Mouse (Mus musculus): ENCODE measurements around the gene Rgs10. TPM values are rescaled to one million over a fixed set of nuclear protein-coding genes. Genes with fewer than 3 reads are reported as not detected.

Rgs10 gene
- polyA plus RNA-seq, 1 experiment from 2014 or later, result 32.3 TPM

DNA sequence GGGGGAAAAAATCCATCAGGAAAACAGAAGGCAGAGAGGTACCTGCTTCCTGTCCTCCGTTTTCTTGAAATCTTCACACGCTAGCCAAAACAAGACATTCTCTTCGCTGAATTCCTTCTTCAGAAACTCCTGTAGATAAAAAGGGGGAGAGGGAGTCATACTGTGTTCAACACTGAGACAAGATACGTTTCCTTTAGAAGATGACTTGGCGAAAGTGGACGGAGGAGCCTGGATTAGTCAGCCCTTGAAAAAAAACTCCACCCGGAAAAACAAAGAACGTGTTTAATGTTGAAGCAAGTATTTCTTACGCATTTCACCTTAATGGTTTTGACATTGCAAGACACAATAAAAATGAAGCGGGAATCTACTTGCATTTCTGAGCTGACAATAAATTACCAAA lies 15.4 kb downstream of the Rgs10 start:
- WGBS (ENCODE audit: insufficient replicate concordance), result 59% methylated on average over 10 of the region's 10 CpGs
- Histone ChIP-seq H3K27ac (ENCODE audit: low read depth) (no peak overlapping the region), H3K36me3 (replicated peaks; ENCODE audit: insufficient read depth, low read length) (peaks cover 5% of the 10 kb centered on the region; the same call in 1 of the 2 replicates), H3K9me3 (ENCODE audit: low read length) (0 out of 2 replicates have a peak, but pooled peaks cover 2% of the 10 kb centered on the region), H3K4me1 (ENCODE audit: insufficient read depth) (peaks cover 16% of the 10 kb centered on the region), H3K4me2 (ENCODE audit: low read depth, low read length) (no peak overlapping the region), H3K4me3 (ENCODE audit: low read depth, low read length) (no peak overlapping the region), H3K9ac (replicated peaks) (no peak overlapping the region), H3K27me3 (ENCODE audit: insufficient read depth, low read length) (no peaks in the 10 kb centered on the region)
- TF ChIP-seq EP300 (IDR thresholded peaks at IDR 0.05; ENCODE audit: low read depth), result no peak
- TF ChIP-seq CTCF (IDR thresholded peaks at IDR 0.05; ENCODE audit: low read depth), result no peak
- ATAC-seq (no peak), DNase-seq (no peak)

DNA sequence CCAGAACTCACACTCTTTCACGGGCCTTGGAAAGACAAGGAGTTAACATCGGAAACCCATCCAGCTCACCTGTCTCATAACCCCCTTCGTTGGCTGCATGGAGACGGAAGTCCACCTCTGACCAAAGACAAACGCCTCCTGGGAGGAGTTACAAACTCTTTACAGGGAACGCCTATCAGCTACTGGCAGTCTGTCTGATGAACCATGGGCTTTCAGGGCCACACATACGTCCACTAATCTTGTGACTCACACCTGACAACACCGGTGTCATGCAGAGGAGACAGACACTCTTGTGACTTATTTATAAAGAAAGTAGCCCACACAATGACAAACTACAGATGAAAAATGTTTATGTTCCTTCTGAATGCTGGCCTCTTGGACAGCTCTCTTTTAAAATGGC lies 16.0 kb downstream of the Rgs10 start:
- no peak for TF ChIP-seq EP300 (IDR thresholded peaks at IDR 0.05; ENCODE audit: low read depth)
- no peak for TF ChIP-seq CTCF (IDR thresholded peaks at IDR 0.05; ENCODE audit: low read depth)

GRCm38 (mm10) chr7:128398664-128399063 lies 19.9 kb downstream of the Rgs10 start:
- Histone ChIP-seq H3K4me1 (ENCODE audit: insufficient read depth) (peaks cover 18% of the 10 kb centered on the region), H3K4me3 (ENCODE audit: low read depth, low read length) (no peak overlapping the region), H3K9me3 (ENCODE audit: low read length) (0 out of 2 replicates have a peak, but pooled peaks cover 2% of the 10 kb centered on the region), H3K27me3 (ENCODE audit: insufficient read depth, low read length) (no peaks in the 10 kb centered on the region), H3K4me2 (ENCODE audit: low read depth, low read length) (no peak overlapping the region), H3K9ac (replicated peaks) (no peak overlapping the region), H3K36me3 (replicated peaks; ENCODE audit: insufficient read depth, low read length) (peaks cover 5% of the 10 kb centered on the region; the same call in 1 of the 2 replicates), H3K27ac (ENCODE audit: low read depth) (0 out of 2 replicates have a peak overlapping the region, but pooled peaks have one; percentile 12)
- ATAC-seq (peak; percentile 92), DNase-seq (peak; percentile 58)
- 16% methylated on average over 4 of the region's 4 CpGs for WGBS (ENCODE audit: insufficient replicate concordance)
- TF ChIP-seq EP300 (IDR thresholded peaks at IDR 0.05; ENCODE audit: low read depth) (peak; percentile 95), CTCF (IDR thresholded peaks at IDR 0.05; ENCODE audit: low read depth) (no peak)

More for the DNA sequence above, 16.0 kb downstream of the Rgs10 start:
- H3K27ac ChIP-seq (ENCODE audit: low read depth), result no peak overlapping the region
- DNase-seq, result no peak
- no peak overlapping the region for H3K4me3 ChIP-seq (ENCODE audit: low read depth, low read length)
- peaks cover 5% of the 10 kb centered on the region; the same call in 1 of the 2 replicates for H3K36me3 ChIP-seq (replicated peaks; ENCODE audit: insufficient read depth, low read length)
- H3K4me2 ChIP-seq (ENCODE audit: low read depth, low read length), result no peak overlapping the region
- ATAC-seq, result no peak
- H3K27me3 ChIP-seq (ENCODE audit: insufficient read depth, low read length), result no peaks in the 10 kb centered on the region
- H3K9ac ChIP-seq (replicated peaks), result no peak overlapping the region
- H3K9me3 ChIP-seq (ENCODE audit: low read length), result 0 out of 2 replicates have a peak, but pooled peaks cover 2% of the 10 kb centered on the region
- 75% methylated on average over 8 of the region's 8 CpGs for WGBS (ENCODE audit: insufficient replicate concordance)
- H3K4me1 ChIP-seq (ENCODE audit: insufficient read depth), result peaks cover 16% of the 10 kb centered on the region

- no peak for ATAC-seq
- Histone ChIP-seq H3K27ac (ENCODE audit: low read depth) (no peak overlapping the region), H3K36me3 (replicated peaks; ENCODE audit: insufficient read depth, low read length) (peaks cover 5% of the 10 kb centered on the region; the same call in 1 of the 2 replicates), H3K4me3 (ENCODE audit: low read depth, low read length) (no peak overlapping the region), H3K4me2 (ENCODE audit: low read depth, low read length) (no peak overlapping the region), H3K4me1 (ENCODE audit: insufficient read depth) (peaks cover 33% of the 10 kb centered on the region), H3K9ac (replicated peaks) (no peak overlapping the region), H3K27me3 (ENCODE audit: insufficient read depth, low read length) (no peaks in the 10 kb centered on the region), H3K9me3 (ENCODE audit: low read length) (0 out of 2 replicates have a peak, but pooled peaks cover 2% of the 10 kb centered on the region)
- no peak for TF ChIP-seq EP300 (IDR thresholded peaks at IDR 0.05; ENCODE audit: low read depth)
- TF ChIP-seq CTCF (IDR thresholded peaks at IDR 0.05; ENCODE audit: low read depth), result no peak
- 57% methylated on average over 2 of the region's 2 CpGs for WGBS (ENCODE audit: insufficient replicate concordance)
- no peak for DNase-seq
Observed at GRCm38 (mm10) chr7:128397066-128397465, 21.5 kb downstream of the Rgs10 start.

GRCm38 (mm10) chr7:128393756-128394155 lies 24.8 kb downstream of the Rgs10 start:
- ATAC-seq, result no peak
- H3K27me3 ChIP-seq (ENCODE audit: insufficient read depth, low read length), result no peaks in the 10 kb centered on the region

GRCm38 (mm10) chr7:128392972-128393314 lies 25.6 kb downstream of the Rgs10 start:
- 39% methylated on average over 5 of the region's 5 CpGs for WGBS (ENCODE audit: insufficient replicate concordance)

More at GRCm38 (mm10) chr7:128393756-128394155, 24.8 kb downstream of the Rgs10 start:
- DNase-seq, result no peak
- Histone ChIP-seq H3K9ac (replicated peaks) (no peak overlapping the region), H3K4me1 (ENCODE audit: insufficient read depth) (peaks cover 46% of the 10 kb centered on the region), H3K4me2 (ENCODE audit: low read depth, low read length) (no peak overlapping the region), H3K27ac (ENCODE audit: low read depth) (no peak overlapping the region), H3K36me3 (replicated peaks; ENCODE audit: insufficient read depth, low read length) (no peaks in the 10 kb centered on the region), H3K4me3 (ENCODE audit: low read depth, low read length) (no peak overlapping the region), H3K9me3 (ENCODE audit: low read length) (no peaks in the 10 kb centered on the region)
- TF ChIP-seq CTCF (IDR thresholded peaks at IDR 0.05; ENCODE audit: low read depth) (no peak), EP300 (IDR thresholded peaks at IDR 0.05; ENCODE audit: low read depth) (no peak)
- 36% methylated on average over 4 of the region's 4 CpGs for WGBS (ENCODE audit: insufficient replicate concordance)

More at GRCm38 (mm10) chr7:128392972-128393314, 25.6 kb downstream of the Rgs10 start:
- peak overlapping the region; percentile 76 for H3K27ac ChIP-seq (ENCODE audit: low read depth)
- TF ChIP-seq EP300 (IDR thresholded peaks at IDR 0.05; ENCODE audit: low read depth) (no peak), CTCF (IDR thresholded peaks at IDR 0.05; ENCODE audit: low read depth) (no peak)
- peak overlapping the region; percentile 23; the same call in 1 of the 2 replicates for H3K9ac ChIP-seq (replicated peaks)
- H3K36me3 ChIP-seq (replicated peaks; ENCODE audit: insufficient read depth, low read length), result no peaks in the 10 kb centered on the region
- no peaks in the 10 kb centered on the region for H3K9me3 ChIP-seq (ENCODE audit: low read length)
- no peaks in the 10 kb centered on the region for H3K27me3 ChIP-seq (ENCODE audit: insufficient read depth, low read length)
- DNase-seq (peak; percentile 18), ATAC-seq (0 out of 2 replicates have a peak, but pooled peaks have one; percentile 4)
- peak overlapping the region; percentile 52 for H3K4me2 ChIP-seq (ENCODE audit: low read depth, low read length)
- H3K4me1 ChIP-seq (ENCODE audit: insufficient read depth), result peaks cover 43% of the 10 kb centered on the region
- H3K4me3 ChIP-seq (ENCODE audit: low read depth, low read length), result no peak overlapping the region
